Mouse (Mus musculus): ENCODE measurements around the gene Lrrn4cl.

DNA sequence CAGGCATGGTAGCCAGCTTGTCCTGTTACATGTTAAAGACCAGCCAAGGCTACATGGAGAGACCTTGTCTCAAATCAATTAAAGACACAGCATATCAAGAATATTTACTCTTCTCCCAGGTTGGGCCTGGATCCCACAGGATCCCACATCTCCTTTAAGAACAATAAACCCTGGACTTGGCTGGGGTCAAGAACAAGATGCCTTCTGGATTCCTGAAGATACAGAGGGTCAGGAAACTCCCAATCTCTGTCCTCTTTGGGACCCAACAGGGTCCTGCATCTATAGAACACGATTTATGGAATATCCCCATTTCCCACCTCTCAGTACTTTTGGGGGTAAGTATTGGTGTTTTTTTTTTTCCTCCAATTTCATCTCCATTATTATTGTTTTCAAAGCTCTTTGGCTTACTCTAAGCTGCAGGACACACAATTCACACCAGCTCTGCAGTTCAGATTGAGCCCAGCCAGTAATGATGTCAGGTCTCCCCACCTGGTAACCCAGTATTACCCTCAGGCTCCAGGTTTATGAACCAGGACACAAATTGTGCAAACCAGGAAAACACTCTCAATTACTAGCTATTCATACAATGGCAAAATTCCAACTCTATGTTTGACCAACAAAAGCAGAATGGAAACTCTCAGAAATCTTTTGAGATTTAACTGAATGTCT, 36.5 kb downstream of the Lrrn4cl start:
- TF ChIP-seq POU5F1 (IDR thresholded peaks at IDR 0.05; ENCODE audit: borderline replicate concordance, low read length) (no peak), CTCF (conservative IDR thresholded peaks at IDR 0.05; ENCODE audit: low read length) (no peak), NANOG (IDR thresholded peaks at IDR 0.05; ENCODE audit: borderline replicate concordance, low read length) (no peak)

Measured in E14TG2a.4 (cell line).